Mouse (Mus musculus) B cell, adult 2 months (primary cell): ENCODE data around the gene Grid2.

Source experiments
- DNase-seq, 2 experiments: peaks; one replicate each; pipeline ENCODE4 v3.0.0; 2022

Grid2 gene

DNA sequence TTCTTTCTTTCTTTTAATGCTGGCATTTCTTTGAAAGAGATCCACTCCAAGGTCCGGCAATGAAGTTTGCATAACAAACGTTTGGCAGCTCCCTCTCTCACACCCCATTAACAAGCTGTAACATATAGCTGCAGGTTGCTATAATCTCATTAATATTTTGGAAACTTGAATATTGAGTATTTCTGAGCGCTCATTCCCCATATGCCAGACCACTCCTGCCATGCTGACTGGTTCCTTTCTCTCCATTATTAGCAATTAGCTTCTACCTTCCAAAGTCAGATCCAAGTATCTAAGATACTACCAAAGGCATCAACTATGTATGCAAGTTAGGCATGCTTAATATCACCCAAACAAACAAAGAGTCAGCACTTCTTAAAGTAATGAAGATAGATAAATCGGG, 1477.6 kb downstream of the Grid2 start:
- no peak for DNase-seq

DNA sequence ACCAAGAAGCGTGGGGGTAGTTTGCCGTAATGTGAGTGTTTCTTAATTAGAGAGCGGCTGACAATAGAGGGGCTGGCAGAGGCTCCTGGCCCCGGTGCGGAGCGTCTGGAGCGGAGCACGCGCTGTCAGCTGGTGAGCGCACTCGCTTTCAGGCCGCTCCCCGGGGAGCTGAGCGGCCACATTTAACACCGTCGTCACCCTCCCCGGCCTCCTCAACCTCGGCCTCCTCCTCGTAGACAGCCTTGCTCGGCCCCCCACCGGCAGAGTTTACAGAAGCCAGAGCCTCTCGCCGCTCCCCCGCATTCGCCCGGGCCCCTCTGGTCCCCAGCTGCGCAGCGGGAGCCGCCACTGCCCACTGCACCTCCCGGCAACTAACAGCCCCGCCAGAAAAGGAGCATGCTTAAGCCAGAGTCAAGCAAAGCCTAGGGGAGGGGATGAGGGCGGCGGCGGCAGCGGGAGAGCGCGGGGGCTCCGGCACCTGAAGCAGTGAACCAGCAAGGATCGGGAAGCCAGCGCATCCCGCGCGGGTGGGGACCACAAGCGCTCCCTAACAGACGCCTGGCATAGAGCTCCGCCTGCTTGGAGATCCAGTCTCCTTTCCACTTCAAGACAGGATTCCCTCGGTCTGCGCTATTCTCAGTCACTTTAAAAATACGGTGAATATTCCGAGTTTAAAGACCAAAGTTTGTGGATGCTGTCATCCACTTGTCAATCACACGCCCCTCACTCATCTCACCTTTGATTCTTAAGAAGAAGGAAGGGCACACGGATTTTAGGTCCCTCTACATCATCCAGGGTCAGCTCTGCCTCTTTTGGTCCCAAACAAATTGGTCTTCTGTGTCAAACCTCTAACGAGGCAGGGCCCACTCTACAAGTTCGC, 1479.0 kb downstream of the Grid2 start:
- DNase-seq: no peak

DNA sequence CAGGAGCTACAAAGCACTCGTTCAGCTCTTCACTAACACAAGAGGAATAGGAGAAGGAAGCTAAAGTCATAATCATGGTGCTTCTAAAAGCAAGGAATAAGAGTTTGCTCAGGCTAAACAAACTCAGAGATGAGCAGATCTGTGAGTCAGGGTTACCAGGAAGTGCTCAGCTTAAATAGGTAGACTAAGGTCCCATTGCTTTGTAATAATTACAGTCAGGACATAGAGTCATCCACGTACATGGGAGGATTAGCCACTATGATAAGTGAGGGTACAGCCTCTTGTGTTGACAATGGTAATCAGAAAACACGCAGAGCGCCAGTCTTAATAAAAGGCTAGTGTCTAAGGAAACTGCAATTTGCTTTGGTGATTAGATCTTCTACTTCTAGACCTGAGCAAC, 1480.6 kb downstream of the Grid2 start:
- no peak for DNase-seq

DNA sequence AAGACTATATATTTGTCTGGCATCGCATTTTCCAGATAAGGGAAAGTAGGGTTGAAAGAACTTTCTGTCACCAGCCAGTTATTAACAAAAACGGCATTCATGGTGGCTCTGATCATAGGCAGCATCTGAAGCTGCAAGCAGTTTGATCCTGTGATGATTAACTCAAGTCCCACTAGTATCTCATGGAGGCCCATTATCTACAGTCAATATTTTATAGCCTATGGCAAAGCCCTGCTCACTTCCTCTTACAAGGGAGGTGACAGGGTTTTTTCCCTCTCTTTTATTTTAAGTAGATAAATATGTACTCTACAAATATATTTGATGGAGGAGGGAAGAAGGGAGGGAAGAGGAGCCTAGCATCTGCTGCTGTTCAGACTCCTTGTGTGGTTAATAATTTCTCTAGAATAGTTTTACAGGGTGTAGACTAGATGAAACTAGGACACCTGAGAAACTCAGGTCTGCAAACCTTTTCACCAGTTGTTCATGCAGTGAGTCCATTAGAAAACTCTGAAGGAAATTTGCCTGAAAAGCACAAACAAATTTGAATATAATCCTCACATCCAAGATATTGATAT, 1487.3 kb downstream of the Grid2 start:
- DNase-seq: no peak
